Mouse (Mus musculus): ENCODE results near the gene Ak7.

DNA sequence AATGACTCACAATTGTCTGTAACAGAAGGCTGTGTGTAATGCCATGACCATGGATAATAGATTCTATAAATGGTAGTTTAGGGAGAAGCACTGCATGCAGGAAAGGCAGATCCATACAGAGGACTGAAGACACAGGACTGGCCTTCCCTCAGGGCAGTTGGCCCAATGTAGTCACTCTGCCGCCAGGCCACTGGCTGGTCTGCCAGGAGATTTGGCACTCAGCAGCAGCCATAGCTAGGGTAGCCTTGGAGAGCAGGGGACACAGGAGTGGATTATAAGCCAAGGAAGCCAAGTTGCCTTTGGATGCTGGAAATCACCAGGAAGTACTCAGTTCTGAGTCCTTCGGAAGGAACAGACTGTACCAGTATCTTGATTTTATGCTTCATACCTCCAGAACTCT is 11.8 kb upstream of the Ak7 start:
- TF ChIP-seq CTCF (IDR thresholded peaks at IDR 0.05; ENCODE audit: extremely low read depth, insufficient read depth, insufficient read length, insufficient replicate concordance) (no peak), POLR2A (IDR thresholded peaks at IDR 0.05; ENCODE audit: low read depth, low read length) (no peak)

All from spleen, adult 2 months (tissue).